Mouse (Mus musculus): ENCODE measurements at regions not wholly inside any gene's neighbourhood (a gene's known extent, or its start where the extent isn't known, plus 50 kb on each side); places are given as distances from the start of the nearest gene placed in this dataset.

GRCm38 (mm10) chr8:12036349-12036748 lies 196.1 kb downstream of the Tex29 start:
- Histone ChIP-seq H3K9me3 (replicated peaks; ENCODE audit: low read length) (peaks cover 3% of the 10 kb centered on the region), H3K4me3 (replicated peaks in 1 of 3; ENCODE audit: low read depth in 2 of 3, low read length in 2 of 3, poor library complexity in 1 of 3) (no peak overlapping the region), H3K79me2 (replicated peaks; ENCODE audit: control insufficient read depth, extremely low read depth, insufficient read depth, poor library complexity, severe bottlenecking) (no peaks in the 10 kb centered on the region), H3K27me3 (replicated peaks) (peaks cover 75% of the 10 kb centered on the region), H3K4me1 (ENCODE audit: control insufficient read depth in 1 of 2, insufficient read depth in 2 of 2) (peaks cover 0 to 4% of the 10 kb centered on the region in 2 experiments; a peak in 1 of 4 replicates), H3K9ac (ENCODE audit: insufficient read depth, low read depth) (no peak overlapping the region), H3K4me2 (ENCODE audit: insufficient read depth, low read depth, poor library complexity, severe bottlenecking) (no peak overlapping the region), H3K27ac (ENCODE audit: insufficient read depth, low read depth) (no peak overlapping the region), H3K36me3 (replicated peaks in 1 of 2; ENCODE audit: control insufficient read depth in 1 of 2, insufficient read depth in 1 of 2, low read length in 1 of 2) (no peaks in the 10 kb centered on the region)
- in situ Hi-C loops (cut with MboI; ENCODE audit: low pct_ligation_motif_present, low pct_unique_long_range_greater_than_20kb, low sequenced_read_pairs): no loop called here
- dilution Hi-C loops (cut with MboI; ENCODE audit: extremely low pct_ligation_motif_present, extremely low pct_unique_long_range_greater_than_20kb, low sequenced_read_pairs): no loop called here
- no peak for DNase-seq (ENCODE audit: extremely low read depth)
- TF ChIP-seq GABPA (IDR thresholded peaks at IDR 0.05; ENCODE audit: insufficient replicate concordance, low read depth, low read length) (no peak), POLR2AphosphoS2 (IDR thresholded peaks at IDR 0.05; ENCODE audit: low read depth, low read length) (no peak), PAX5 (IDR thresholded peaks at IDR 0.05; ENCODE audit: low read length) (no peak), NRF1 (IDR thresholded peaks at IDR 0.05; ENCODE audit: low read depth, low read length) (no peak), UBTF (IDR thresholded peaks at IDR 0.05; ENCODE audit: low read depth, low read length) (no peak), CTCF (conservative IDR thresholded peaks at IDR 0.05 in 1 of 2, IDR thresholded peaks at IDR 0.05 in 1 of 2; ENCODE audit: low read depth in 2 of 2, low read length in 2 of 2) (no peak), MAFK (IDR thresholded peaks at IDR 0.05; ENCODE audit: insufficient replicate concordance, low read length) (no peak), ZKSCAN1 (IDR thresholded peaks at IDR 0.05; ENCODE audit: borderline replicate concordance, low read depth, low read length) (no peak), ZNF384 (IDR thresholded peaks at IDR 0.05; ENCODE audit: low read depth, low read length) (no peak), MEF2A (IDR thresholded peaks at IDR 0.05; ENCODE audit: borderline replicate concordance, low read depth, low read length) (no peak), MYC (IDR thresholded peaks at IDR 0.05; ENCODE audit: low read depth, low read length) (no peak), TCF12 (IDR thresholded peaks at IDR 0.05; ENCODE audit: low read depth, low read length) (no peak), SMC3 (IDR thresholded peaks at IDR 0.05; ENCODE audit: low read depth, low read length) (no peak), MAX (IDR thresholded peaks at IDR 0.05; ENCODE audit: low read length) (no peak), POLR2A (IDR thresholded peaks at IDR 0.05; ENCODE audit: low read depth, low read length) (no peak), ZMIZ1 (IDR thresholded peaks at IDR 0.05; ENCODE audit: low read depth, low read length) (no peak), JUN (IDR thresholded peaks at IDR 0.05; ENCODE audit: insufficient read depth, low read depth, low read length) (no peak), ELF1 (IDR thresholded peaks at IDR 0.05; ENCODE audit: low read depth, low read length) (no peak)

- Histone ChIP-seq H3K4me3 (replicated peaks in 1 of 3; ENCODE audit: low read depth in 2 of 3, low read length in 2 of 3, poor library complexity in 1 of 3) (no peak overlapping the region), H3K27ac (ENCODE audit: insufficient read depth, low read depth) (no peak overlapping the region), H3K27me3 (replicated peaks) (peaks cover 61% of the 10 kb centered on the region)
These were observed 200.7 kb downstream of the Tex29 start for GRCm38 (mm10) chr8:12040924-12041323.

More at GRCm38 (mm10) chr8:12040924-12041323, 200.7 kb downstream of the Tex29 start:
- no peaks in the 10 kb centered on the region for H3K9me3 ChIP-seq (replicated peaks; ENCODE audit: low read length)
- H3K9ac ChIP-seq (ENCODE audit: insufficient read depth, low read depth): no peak overlapping the region
- in situ Hi-C loops (cut with MboI; ENCODE audit: low pct_ligation_motif_present, low pct_unique_long_range_greater_than_20kb, low sequenced_read_pairs) (no loop called here), dilution Hi-C loops (cut with MboI; ENCODE audit: extremely low pct_ligation_motif_present, extremely low pct_unique_long_range_greater_than_20kb, low sequenced_read_pairs) (no loop called here)
- H3K36me3 ChIP-seq (replicated peaks in 1 of 2; ENCODE audit: control insufficient read depth in 1 of 2, insufficient read depth in 1 of 2, low read length in 1 of 2): no peaks in the 10 kb centered on the region
- DNase-seq (ENCODE audit: extremely low read depth): no peak
- H3K4me2 ChIP-seq (ENCODE audit: insufficient read depth, low read depth, poor library complexity, severe bottlenecking): no peak overlapping the region
- H3K4me1 ChIP-seq (ENCODE audit: control insufficient read depth in 1 of 2, insufficient read depth in 2 of 2): no peaks in the 10 kb centered on the region
- TF ChIP-seq ZKSCAN1 (IDR thresholded peaks at IDR 0.05; ENCODE audit: borderline replicate concordance, low read depth, low read length) (no peak), ETS1 (conservative IDR thresholded peaks at IDR 0.05; ENCODE audit: low read depth, low read length) (no peak), MAFK (IDR thresholded peaks at IDR 0.05; ENCODE audit: insufficient replicate concordance, low read length) (no peak), IRF4 (IDR thresholded peaks at IDR 0.05; ENCODE audit: low read depth, low read length) (no peak), MAZ (IDR thresholded peaks at IDR 0.05; ENCODE audit: low read depth, low read length) (no peak), E2F4 (IDR thresholded peaks at IDR 0.05; ENCODE audit: insufficient replicate concordance, low read depth, low read length) (no peak), TBP (conservative IDR thresholded peaks at IDR 0.05; ENCODE audit: low read depth, low read length) (no peak), JUND (conservative IDR thresholded peaks at IDR 0.05; ENCODE audit: low read depth, low read length) (no peak), USF1 (IDR thresholded peaks at IDR 0.05; ENCODE audit: low read depth, low read length) (no peak), RAD21 (IDR thresholded peaks at IDR 0.05; ENCODE audit: low read depth, low read length) (no peak), CHD2 (IDR thresholded peaks at IDR 0.05; ENCODE audit: low read length) (no peak), MEF2A (IDR thresholded peaks at IDR 0.05; ENCODE audit: borderline replicate concordance, low read depth, low read length) (no peak), MAX (IDR thresholded peaks at IDR 0.05; ENCODE audit: low read length) (no peak), MYC (IDR thresholded peaks at IDR 0.05; ENCODE audit: low read depth, low read length) (no peak), SMC3 (IDR thresholded peaks at IDR 0.05; ENCODE audit: low read depth, low read length) (no peak), ELF1 (IDR thresholded peaks at IDR 0.05; ENCODE audit: low read depth, low read length) (no peak), BHLHE40 (IDR thresholded peaks at IDR 0.05; ENCODE audit: low read depth, low read length) (no peak)
- no peaks in the 10 kb centered on the region for H3K79me2 ChIP-seq (replicated peaks; ENCODE audit: control insufficient read depth, extremely low read depth, insufficient read depth, poor library complexity, severe bottlenecking)
